Mouse (Mus musculus) retina, postnatal 1 day (tissue): ENCODE data around the gene Col8a1.

ENCODE experiments used
- DNase-seq: peaks from one replicate; pipeline ENCODE4 v3.0.0-alpha.2; 2012

The Col8a1 gene

GRCm38 (mm10) chr16:57754526-57755125 lies at the start of gene Col8a1:
Gene Col8a1, minus strand, starts transcription at chr16:57754737.
- DNase-seq, result peak; percentile 35

GRCm38 (mm10) chr16:57801886-57802285 lies 47.3 kb upstream of the Col8a1 start:
- no peak for DNase-seq

GRCm38 (mm10) chr16:57796321-57796720 lies 41.8 kb upstream of the Col8a1 start:
- DNase-seq, result no peak

GRCm38 (mm10) chr16:57779011-57779410 lies 24.5 kb upstream of the Col8a1 start:
- no peak for DNase-seq

GRCm38 (mm10) chr16:57765615-57766014 lies 11.1 kb upstream of the Col8a1 start:
- DNase-seq, result no peak

DNA sequence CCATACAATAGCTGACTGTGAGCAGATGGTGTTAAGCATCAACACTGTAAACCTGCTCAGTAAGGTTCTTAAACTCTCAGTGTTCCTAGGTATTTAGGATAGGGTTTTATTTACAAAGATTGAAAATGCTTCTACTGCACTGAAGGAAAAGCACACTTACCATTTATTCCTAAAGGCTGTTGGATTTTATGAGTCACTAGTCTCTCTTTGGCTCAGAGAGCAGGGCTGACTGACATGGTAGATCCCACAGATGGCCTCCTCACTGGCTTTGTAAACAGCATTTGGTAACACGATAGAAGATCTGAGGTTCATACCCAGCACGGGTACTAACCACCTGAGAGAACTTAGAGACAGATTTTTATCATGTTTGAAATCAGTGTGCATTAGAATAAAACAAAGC lies 5.3 kb upstream of the Col8a1 start:
- DNase-seq, result no peak

DNA sequence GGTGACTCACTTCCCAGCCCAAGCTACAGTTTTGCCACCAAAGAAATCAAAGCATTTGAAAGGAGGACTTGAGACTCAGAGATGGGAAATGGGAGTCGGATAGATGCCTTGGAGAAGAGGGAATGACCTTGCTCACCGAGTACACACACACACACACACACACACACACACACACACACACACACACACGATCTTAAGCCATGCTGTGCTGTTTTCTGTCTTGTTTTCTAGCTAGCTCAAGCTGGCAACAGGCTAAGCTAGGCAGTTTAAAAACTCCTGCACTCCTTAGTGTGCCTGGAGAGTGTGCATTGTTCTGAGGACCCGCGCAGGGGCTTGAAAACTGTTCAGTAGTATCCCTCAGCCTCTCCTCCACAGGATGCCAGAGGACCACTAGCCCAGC lies 1.2 kb upstream of the Col8a1 start:
- DNase-seq, result no peak

DNA sequence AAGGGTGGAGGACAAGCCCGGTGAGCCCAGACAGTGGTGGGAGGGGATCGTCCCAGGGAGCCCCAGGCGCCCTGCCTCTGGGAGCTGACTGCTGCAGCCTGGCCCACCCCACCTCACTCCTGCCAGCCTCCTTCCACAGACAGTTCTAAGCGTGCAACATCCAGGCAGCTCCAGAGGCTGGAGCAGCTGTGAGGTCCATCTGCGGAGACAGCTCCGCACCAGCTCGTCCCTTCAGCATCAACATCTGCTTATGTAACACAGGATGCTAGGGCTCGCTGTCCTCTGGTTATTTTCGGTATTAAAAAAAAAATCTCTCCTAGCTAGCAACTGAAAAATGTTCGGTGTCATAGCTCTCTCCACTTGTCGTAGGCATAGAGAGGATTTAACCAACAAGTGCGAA lies 704 bp upstream of the Col8a1 start:
- peak; percentile 43 for DNase-seq

DNA sequence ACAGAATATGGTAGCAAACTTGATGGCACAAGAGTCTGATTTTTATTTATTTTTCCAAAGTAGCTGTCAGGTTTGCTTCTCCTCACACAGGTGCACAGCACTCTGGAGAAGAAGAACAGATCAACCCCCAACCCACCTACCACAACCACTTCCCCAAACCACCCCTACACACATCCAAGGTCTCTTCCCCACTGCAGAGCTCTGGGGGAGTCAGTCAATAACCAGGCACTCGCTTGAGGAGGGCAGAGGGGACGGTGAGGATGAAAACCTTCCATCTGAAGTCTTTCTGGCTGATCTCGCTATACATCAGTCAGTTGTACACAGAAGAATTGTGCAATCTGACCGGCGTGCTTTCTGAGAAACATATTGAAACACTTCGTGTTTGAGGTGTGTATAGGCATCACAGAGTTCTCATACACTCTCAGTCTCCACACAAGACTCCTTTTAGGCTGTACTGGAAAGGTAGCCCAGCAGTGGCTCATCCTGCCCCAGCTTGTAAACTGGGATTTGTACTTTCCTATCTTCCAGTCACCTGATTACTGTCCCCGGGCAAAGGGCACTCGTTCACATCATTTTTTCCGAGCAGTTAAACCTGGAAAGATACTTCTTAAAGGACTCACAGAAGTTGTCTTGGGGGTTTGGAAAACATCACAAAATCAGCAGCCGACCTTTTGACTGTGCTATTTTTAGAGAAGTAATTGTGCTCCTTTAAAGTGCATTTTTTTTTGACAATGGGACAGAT lies 827 bp downstream of the Col8a1 start:
- no peak for DNase-seq

DNA sequence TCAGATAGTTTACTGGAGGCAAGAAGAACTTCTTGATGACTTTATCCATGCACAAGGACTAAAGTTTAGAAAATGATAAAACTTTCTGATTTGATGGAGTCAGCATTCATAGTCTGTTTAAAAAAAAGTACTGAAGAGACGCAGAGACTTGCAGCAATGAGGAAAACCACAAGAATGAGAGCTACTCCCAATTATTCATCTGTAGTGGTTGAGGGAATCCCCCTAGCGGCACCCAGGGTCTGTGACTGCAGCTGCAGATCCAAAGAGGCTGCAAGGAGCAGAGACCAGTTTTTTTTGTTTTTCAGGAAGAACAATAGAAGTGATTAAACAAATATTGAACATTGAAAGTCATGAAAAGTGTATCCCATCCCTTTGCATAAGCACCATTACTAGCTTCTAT lies 4.0 kb downstream of the Col8a1 start:
- no peak for DNase-seq

DNA sequence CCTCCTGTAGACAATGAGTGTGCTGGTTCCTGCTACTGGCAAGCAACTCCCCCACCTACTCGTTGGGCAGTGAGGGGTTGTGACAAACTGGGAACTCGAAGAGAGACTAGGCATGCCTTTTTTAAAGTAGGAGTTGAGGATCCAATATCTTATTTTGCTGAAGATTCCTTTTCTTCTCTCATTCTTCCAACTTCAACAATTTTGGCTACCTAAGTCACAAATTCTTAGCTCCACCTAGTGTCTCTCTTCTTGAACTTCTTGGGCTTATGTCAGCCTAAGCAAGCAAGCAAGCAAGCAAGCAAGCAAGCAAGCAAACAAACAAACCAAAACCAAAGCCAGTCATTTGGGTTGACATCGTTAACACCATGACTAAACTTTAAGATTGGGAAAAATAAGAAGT lies 6.4 kb downstream of the Col8a1 start:
- no peak for DNase-seq

DNA sequence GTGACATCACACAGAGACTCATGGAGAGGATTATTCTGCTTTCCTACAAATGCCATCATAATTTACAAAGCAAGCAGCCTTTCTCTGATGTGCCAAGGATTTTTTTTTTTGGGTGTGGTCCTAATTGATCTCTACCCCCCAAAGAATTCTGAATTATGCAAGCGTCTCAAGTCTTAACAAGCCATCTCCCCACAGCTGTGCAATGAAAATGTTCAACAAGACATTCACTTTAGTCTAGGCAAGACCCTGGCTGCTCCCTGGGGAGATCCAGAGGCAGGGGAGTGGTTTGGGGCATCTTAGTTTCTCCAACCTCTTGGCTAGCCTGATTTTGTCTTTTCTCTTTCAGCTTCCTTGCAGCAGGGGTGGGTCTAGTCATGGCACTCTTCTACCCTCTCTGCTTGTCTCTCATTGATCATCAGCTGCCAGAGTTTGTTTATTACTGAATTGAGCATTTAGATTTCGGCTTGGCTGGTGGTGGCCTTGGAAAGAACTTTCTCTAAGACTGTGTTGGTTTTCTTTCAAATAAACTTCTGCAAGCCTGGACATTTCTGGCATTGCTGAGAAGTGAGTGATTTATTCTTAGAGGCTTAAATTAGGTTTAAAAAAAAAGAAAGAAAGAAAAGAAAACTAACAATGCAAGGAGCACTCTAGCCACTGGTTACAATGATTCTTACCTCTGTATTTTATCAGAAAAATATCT lies 7.0 kb downstream of the Col8a1 start:
- DNase-seq, result no peak

DNA sequence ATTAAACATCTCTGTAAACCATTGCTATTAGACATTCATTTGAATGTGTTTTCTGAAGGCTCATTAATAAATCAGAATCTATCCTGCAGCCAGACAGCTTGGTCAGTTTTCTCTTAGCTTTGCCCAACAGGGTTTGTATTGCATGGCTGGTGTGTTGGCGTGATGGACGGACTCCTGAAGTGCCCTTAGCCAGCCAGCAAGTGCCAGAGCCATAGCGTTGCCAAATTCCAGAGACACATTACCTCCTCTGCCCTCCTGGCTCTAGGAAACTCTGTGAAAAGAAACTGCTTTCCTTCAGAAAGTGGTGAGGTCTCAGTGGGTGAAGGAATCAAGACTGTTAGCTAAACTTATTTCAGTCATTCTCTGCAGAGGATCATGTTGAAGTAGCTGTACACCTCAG lies 14.4 kb downstream of the Col8a1 start:
- DNase-seq, result no peak

GRCm38 (mm10) chr16:57734942-57735341 lies 19.6 kb downstream of the Col8a1 start:
- DNase-seq, result no peak

DNA sequence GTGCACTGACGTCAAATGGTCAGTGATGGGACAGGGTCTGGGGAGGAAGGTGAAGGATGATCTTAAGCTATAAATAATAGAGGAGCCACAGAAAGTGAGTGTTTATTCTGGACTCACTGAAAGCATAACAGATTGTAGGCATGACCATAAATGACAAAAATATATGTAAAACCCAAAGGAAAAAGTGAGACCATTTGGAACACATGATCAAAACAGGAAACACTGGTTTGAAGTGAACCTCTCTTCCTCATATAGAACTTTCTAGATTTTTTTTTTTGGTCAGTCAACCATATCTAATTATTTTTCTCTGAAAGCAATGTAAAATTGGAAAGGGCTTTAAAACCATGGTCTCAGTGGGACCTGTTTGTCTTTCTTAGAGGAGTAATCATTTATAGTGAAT lies 21.0 kb downstream of the Col8a1 start:
- no peak for DNase-seq

DNA sequence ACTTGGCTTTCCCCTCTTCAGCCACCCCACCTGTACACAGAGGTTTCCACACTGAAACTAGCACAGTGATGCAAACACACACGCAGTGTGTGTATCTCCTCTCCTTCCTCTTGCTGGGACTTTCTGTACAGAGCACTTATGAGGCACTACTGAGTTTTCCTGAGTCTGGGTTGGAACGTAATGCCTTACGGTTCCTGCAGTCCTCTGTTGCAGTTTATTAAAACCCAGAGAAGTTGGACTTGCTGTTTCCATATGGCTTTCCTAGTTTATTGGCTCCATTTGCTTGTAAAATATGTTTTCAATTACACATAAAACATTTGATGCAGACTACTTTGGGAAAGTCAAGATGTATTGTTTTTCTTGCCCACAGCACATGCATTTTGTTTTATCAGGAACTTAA lies 21.4 kb downstream of the Col8a1 start:
- no peak for DNase-seq

DNA sequence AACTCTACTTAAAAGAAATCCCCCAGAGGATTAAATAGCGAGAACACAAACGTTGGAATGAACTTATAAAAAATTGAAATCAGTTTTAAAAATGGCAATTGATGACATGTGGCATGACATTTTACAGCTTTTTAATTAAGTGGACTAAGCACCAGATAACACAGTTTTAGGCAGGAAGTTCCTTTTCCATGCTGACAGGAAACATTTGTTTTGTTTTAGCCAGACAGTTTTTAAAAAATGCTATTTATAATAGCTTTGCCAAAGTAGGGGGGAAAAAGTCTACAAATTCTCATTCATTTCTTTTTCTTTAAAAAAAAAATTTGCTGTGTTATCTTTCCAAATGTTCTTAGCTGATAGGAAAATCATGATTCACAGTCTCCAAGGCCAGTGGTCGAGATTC lies 29.6 kb downstream of the Col8a1 start:
- no peak for DNase-seq

GRCm38 (mm10) chr16:57718982-57719381 lies 35.6 kb downstream of the Col8a1 start:
- no peak for DNase-seq

DNA sequence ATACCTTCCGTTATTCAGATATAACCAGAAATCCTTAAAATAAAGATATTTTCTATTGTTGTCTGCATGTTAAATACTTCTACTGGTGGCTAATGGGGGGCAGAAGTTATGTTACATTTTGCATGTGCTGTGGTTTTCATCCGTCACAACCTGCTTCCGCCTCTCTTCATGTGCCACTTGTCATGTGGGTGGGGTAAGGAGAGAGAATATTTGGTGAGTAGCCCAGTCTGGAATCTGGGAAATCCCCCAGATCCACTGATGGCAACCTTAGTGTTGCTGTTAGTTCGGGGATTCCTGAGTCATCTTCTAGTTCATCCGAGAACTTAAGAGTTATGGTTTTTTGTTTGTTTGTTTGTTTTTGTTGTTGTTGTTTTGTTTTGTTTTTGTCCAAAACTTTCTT lies 55.8 kb downstream of the Col8a1 start:
- DNase-seq, result no peak

DNA sequence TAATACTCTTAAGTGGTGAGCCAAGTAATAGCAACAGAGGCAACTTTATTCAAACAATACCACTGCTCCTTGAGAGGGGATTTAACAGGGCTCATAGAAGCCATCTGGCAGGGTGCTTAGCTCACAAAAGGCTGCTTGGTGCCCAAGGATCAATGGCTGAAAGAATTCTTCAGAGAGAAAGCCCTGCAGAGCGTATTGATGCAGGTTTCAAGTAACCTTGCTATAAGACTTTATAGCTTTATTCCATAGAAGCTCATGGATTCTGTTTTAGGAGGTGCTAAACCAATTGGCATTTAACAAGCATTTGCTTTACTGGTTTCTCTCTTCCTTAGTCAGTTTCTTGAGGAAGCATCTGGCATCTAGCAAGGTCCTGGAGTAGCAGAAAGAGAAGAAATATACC lies 59.8 kb downstream of the Col8a1 start:
- DNase-seq, result peak; percentile 3

GRCm38 (mm10) chr16:57693906-57694522 lies 60.5 kb downstream of the Col8a1 start:
- DNase-seq, result no peak

DNA sequence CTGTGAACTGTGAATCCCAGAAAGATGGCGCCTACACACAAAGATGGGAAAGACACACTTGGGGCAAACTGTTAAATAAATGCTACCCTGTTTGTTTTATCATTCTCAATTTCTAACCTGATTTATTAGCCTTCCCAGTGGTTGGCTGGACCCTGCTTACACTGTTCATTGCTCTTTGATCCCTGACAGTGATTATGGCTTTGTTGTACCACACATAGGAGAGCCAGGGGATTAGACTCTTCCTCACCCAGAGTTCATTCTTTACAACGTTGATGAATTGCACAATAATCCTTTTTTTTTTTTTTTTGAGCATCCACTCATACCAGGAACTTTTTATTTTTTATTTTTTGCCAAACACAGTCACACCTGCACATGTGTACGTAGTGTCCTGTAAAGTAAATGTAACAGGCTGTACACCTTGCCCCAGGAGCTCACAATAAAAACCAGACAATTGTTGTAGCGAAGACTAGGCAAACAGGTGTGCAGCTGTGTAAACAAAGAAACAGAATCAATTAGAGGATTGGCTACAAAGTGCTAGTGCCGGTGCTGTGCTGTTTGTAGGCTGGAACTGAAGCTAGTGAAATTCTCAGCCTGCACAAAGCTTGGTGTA lies 68.6 kb downstream of the Col8a1 start:
- no peak for DNase-seq

GRCm38 (mm10) chr16:57672251-57672650 lies 82.3 kb downstream of the Col8a1 start:
- DNase-seq, result no peak
